ENCODE assay signal across 12 mouse cellular contexts in genomic region chr16:78534468-78534867, GRCm38 (mm10).
"Had no signal": no experiment of that assay in that cellular context is flagged by ENCODE, and none has a peak within 500 bp of the region (broad histone marks: within the 10 kb centered on the region; RNA-seq: fewer than 3 reads in every experiment).

No protein-coding gene starts in this region.

- H3K27ac ChIP-seq: limb, embryonic 15.5 days; liver, embryonic 12.5 days; neural tube, embryonic 15.5 days had no signal

- H3K9me3 ChIP-seq: limb, embryonic 15.5 days; liver, embryonic 12.5 days; neural tube, embryonic 15.5 days had no signal

- H3K4me3 ChIP-seq: limb, embryonic 15.5 days; liver, embryonic 12.5 days; myocyte; neural tube, embryonic 15.5 days had no signal

- H3K4me2 ChIP-seq: limb, embryonic 15.5 days; liver, embryonic 12.5 days; lung, embryonic 14.5 days; neural tube, embryonic 15.5 days had no signal

- ATAC-seq: liver, embryonic 12.5 days had no signal

- H3K27me3 ChIP-seq: limb, embryonic 15.5 days; liver, embryonic 12.5 days; neural tube, embryonic 15.5 days had no signal

- H3K4me1 ChIP-seq: limb, embryonic 15.5 days; neural tube, embryonic 15.5 days had no signal

- H3K9ac ChIP-seq: limb, embryonic 15.5 days; liver, embryonic 12.5 days; lung, embryonic 14.5 days; neural tube, embryonic 15.5 days had no signal

- H3K36me3 ChIP-seq: limb, embryonic 15.5 days; liver, embryonic 12.5 days; neural tube, embryonic 15.5 days had no signal

- DNase-seq: kidney, postnatal 14 days; left cerebral cortex, postnatal 4 days; lung, embryonic 14.5 days; lung, postnatal 10 days; lung, postnatal 4 days; right cerebral cortex, adult 18-20 months; right cerebral cortex, postnatal 25 days; thymus, postnatal 36 days had no signal
